Mouse (Mus musculus) left cerebral cortex, adult 2 months (tissue): ENCODE results near the gene Fam71b. TPM values are rescaled to one million over a fixed set of nuclear protein-coding genes. Genes with fewer than 3 reads are reported as not detected.

ENCODE experiments used
- DNase-seq, 2 experiments: peaks; one replicate each; pipeline ENCODE4 v3.0.0; 2021 to 2022; ENCODE audit warnings: low spot score in 2 of 2, mixed read lengths in 1 of 2; ENCODE audit errors: extremely low spot score in 1 of 2
- H3K27ac ChIP-seq: fragments of 200-600 bp; 2 replicates; pipeline ENCODE4 v1.8.1; 2022
- H3K4me3 ChIP-seq: fragments of 200-600 bp; 2 replicates; pipeline ENCODE4 v1.8.1; 2022
- CTCF ChIP-seq: fragments of 200-600 bp; IDR thresholded peaks from 2 replicates; pipeline ENCODE4 v1.8.1; 2022; ENCODE audit warnings: antibody characterized with exemption, mild to moderate bottlenecking, moderate library complexity
- intact Hi-C: fragments of 180-260 bp; cut with DNase I; formaldehyde crosslinking; loops from one replicate; pipeline ENCODE4 v1.15.1; 2025
- total RNA-seq, 2 experiments: library from RNA; stranded (reverse); gene quantifications; 2 replicates each; pipeline ENCODE4 v1.2.3; 2021

The Fam71b gene
- total RNA-seq, 2 experiments from 2014 or later, result not detected

DNA sequence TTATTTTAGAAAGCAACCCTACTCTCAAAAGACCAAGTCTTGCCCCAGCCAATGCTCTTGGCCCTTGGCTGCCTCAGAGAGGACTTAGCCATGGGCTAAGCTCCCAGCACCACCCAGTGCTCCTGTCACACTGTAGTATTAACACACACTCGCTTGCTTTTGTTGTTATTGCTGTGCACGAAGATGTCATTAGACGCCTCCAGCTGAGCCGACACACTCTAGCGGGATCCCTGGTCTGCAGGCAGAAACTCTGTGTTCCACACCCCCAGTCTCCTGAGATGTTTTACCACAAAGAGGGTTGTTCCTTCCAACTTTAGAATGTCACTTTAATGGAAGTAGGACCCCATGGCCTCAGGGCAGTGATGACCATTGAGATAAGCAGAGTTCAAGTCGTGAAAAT, 7.9 kb upstream of the Fam71b start:
- intact Hi-C loops, result no loop called here
- H3K27ac ChIP-seq, result no peak overlapping the region
- H3K4me3 ChIP-seq, result no peak overlapping the region
- no peak for TF ChIP-seq CTCF
- no peak for DNase-seq

DNA sequence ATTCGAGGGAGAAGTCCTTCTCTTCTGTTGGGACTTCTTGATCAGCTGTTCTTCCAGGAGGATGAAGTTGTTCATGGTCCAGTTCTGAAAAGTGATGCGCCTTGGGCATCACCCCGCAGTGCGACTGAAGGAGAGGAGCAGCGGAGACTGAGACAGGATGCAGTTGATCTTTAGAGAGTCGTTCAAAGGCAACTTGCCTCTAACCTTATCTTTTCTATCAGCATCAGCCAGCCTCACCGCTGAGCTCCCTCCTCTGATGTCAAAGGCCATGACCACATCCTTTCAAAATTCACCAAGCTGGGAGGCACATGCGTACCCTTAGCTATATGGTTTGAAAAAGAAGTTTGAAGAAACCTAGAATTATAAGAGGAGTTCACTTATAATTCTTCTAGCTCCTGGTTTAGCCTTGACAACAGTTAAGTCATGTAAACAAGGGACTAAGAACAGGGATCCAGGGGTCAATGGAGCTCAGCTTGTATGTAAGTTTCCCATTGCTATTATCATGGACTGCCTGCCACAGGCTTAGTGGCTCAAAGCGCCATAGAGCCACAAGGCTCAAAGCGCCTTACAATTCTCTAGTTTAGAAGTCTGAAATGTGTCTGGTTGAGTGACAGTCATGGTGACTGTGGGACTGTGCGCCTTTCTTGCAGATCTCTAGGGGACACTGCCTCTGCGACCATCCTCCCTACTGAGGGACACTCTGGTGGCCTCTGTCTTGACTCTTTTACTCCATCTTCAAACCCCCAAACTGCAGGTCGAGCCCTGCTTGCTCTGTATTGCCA, 6.8 kb upstream of the Fam71b start, which contains the start of gene Itk:
Gene Itk, minus strand, starts transcription at position 180 of the 782 bp plus-strand sequence.
- no peak within 1 kb of the TSS for H3K27ac ChIP-seq
- intact Hi-C loops, result no loop called here
- no peak for TF ChIP-seq CTCF
- H3K4me3 ChIP-seq, result no peak within 1 kb of the TSS
- DNase-seq, result no peak

DNA sequence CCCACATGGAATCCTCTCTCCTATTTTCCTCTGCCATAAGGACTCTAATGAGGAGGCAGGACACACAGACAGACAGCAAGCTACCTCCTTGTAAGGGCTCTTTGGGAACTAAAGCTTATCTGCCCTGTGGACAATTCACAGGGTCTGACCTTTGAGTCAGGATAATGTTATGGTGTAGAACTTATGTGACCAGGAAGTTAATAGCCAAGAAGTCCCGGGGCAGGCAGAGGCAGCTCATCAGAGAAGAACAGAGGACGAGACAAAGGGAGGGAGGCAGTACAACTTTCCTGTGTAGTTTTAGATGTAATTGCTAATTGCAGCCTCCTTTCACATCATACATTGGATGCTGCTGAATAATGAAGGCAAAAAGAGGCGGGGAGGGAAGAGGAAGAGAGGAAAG, 5.7 kb upstream of the Fam71b start:
- no peak for DNase-seq
- no peak for TF ChIP-seq CTCF
- Histone ChIP-seq H3K4me3 (no peak overlapping the region), H3K27ac (no peak overlapping the region)
- intact Hi-C loops, result no loop called here

DNA sequence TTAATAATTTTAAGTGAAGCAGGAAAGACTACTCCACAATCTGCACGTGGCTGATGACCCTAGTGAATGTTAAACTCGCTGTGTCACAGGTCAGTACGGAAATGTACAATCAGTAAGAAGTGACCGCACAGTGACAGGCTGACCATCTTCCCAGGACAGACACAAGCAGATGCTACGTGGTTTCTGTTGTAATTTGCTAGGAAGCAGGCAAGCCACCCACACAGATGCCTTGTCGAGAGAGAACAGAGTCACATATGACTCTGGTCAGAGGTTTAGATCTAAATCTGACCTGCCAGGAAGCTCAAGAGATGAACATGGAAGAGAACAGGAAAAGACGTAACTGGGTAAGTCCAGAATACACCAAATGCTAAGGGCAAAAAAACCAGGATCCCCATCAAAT, 3.5 kb upstream of the Fam71b start:
- no peak overlapping the region for H3K4me3 ChIP-seq
- intact Hi-C loops, result no loop called here
- DNase-seq, result no peak
- H3K27ac ChIP-seq, result no peak overlapping the region
- TF ChIP-seq CTCF, result no peak

DNA sequence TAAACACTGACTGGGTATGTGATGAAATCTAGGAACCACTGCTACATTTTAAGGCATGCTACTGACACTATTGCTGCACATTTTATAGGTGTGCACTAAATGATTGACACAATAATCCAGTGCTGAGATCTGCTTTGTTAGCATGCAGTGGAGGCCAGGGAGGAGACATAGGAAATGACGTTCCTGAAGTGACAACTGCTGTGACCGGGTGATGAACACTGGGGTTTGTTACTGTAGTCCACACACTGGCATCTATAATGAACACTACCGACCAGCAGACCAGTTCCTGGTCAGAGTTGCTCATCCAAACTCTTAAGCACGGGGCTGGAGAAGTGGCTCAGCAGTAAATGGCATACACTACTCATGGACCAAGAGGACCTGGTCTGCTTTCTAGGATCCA, 2.9 kb upstream of the Fam71b start:
- Histone ChIP-seq H3K4me3 (no peak overlapping the region), H3K27ac (no peak overlapping the region)
- no peak for TF ChIP-seq CTCF
- DNase-seq, result no peak
- intact Hi-C loops, result no loop called here

DNA sequence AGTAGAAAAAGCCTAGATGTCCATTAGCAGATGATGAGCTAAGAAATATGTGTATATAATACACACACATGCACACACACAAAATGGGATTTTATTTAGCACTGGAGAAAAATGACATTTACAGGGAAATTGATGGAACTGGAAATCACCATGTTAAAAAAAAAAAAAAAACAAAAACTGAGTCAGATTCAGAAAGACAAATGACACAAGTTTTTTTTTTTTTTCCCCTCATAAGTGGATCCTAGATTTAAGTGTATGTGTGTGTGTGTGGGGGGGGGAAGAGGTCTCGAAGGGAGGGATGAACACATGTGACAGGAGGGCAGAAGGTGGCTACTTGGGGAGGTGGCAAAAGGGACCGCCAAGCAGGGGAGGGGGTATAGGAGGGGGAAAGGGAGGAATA, 1.3 kb upstream of the Fam71b start:
- no peak for DNase-seq
- TF ChIP-seq CTCF, result no peak
- Histone ChIP-seq H3K4me3 (no peak overlapping the region), H3K27ac (no peak overlapping the region)
- intact Hi-C loops, result no loop called here

DNA sequence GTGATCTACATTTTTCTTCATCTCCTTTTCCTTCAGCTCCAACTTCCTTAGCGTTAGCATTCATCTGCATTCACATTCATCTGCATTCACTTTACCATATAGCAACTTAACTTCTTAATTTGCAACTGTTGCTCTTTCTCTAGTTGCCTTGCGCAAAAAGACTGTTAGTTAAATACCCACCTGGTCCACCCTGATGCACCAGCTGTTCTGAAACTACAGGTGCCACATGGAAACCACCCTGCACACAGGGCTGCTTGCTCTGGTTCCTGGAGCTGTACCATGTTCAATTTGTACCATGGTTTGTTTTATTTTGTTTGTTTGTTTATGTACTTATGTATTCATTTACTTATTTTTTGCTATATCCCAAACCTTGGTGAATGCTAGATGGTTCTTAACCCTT, 661 bp upstream of the Fam71b start:
- DNase-seq, result no peak
- TF ChIP-seq CTCF, result no peak
- intact Hi-C loops, result no loop called here
- Histone ChIP-seq H3K27ac (no peak overlapping the region), H3K4me3 (no peak overlapping the region)

DNA sequence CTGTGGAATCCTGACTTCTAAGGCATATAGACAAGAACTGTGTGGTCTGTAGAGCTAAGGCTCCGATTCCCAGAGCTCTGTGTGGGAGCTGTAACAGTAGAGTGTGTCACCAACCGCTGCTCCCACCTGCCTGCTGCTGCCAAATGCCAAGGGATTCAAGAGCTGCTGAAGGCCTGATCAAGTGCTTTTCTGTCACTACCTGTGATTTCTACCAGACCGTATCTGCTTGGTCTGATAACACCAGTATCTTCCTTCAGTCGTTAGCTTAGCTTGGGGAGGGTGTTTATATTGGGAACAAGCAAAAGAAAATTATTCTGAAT, 461 bp downstream of the Fam71b start:
- Histone ChIP-seq H3K27ac (no peak overlapping the region), H3K4me3 (no peak overlapping the region)
- TF ChIP-seq CTCF, result no peak
- DNase-seq, result peak in 1 of 2 experiments; percentile 16
- intact Hi-C loops, result no loop called here

DNA sequence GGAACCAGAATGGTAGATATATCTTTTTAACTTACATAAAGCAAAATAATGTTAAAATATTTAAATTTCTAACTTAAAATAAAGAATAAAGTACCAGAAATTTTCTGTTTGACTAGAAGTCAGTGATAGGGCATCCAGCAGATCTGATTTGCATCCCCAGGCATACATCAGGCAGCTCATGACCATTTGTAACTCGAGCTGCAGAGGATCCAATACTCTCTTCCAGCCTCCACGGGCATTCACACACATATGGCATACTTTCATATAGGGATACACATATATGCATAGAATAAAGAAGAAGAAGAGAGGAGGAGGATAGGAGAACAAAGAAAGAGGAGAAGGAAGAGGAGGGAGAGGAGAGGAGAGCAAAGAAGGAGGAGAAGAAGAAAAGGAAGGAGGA, 1.5 kb downstream of the Fam71b start:
- TF ChIP-seq CTCF, result no peak
- intact Hi-C loops, result no loop called here
- Histone ChIP-seq H3K27ac (no peak overlapping the region), H3K4me3 (no peak overlapping the region)
- DNase-seq, result no peak

DNA sequence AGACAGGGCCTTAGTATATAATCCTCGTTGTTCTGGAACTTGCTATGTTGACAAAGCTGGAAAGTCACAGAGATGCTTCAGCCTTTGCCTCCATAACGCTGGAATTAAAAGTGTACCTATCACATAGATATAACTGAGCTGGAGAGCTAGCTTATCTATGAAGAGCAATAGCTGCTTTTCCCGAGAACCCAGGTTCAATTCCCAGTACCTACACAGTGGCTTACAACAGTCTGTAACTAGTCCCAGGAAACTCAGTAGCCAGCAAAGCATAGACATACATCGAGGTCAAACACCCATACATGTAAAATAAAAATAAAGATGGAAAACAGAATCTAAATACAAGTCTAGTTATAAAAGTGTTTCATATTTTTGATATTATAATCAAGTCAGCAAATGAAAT, 2.1 kb downstream of the Fam71b start:
- DNase-seq, result no peak
- Histone ChIP-seq H3K27ac (no peak overlapping the region), H3K4me3 (no peak overlapping the region)
- no peak for TF ChIP-seq CTCF
- intact Hi-C loops, result no loop called here

DNA sequence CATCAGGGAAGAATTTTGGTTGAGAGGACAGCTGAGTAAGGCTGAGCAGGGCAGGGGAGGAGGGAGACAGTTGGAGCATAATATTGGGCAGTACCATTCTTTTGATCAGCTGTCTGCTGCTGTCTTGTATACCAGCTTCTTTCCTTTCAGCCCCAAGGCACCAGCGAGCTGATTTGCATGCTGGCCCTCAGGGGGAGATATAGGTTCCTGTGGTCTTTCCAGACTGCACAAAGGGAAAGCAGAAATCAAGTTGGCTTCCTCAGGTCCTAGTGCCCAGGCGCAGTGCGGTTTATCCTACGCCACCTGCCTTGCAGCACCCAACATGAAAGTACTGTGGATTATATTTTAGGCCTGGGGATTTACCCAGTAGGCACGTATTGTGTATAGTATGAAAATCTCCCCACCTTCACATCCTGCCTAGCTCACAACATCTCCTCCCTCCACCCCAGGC, 2.6 kb downstream of the Fam71b start:
- no peak for TF ChIP-seq CTCF
- Histone ChIP-seq H3K4me3 (no peak overlapping the region), H3K27ac (no peak overlapping the region)
- no peak for DNase-seq
- intact Hi-C loops, result no loop called here

DNA sequence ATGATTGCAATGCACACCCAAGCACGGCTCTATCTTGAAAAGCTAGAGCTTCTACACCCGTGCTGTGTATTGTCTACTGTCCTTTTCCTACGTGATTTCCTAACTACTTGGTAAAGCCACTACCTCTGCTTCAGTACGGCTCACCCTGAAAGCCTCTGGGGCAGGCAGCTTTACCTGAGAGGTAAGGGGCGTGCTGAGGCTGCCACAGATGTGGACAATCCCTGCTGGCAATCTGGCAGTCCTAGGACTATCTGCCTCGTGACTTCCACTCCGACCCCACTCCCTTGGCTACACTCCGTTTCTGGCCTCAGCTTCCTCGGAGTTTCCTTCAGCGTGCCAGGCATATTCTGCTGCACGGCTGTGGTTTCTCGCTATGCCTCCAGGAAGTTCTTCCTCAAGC, 5.2 kb downstream of the Fam71b start:
- DNase-seq, result no peak
- no peak overlapping the region for H3K27ac ChIP-seq
- TF ChIP-seq CTCF, result no peak
- intact Hi-C loops, result no loop called here
- H3K4me3 ChIP-seq, result no peak overlapping the region

DNA sequence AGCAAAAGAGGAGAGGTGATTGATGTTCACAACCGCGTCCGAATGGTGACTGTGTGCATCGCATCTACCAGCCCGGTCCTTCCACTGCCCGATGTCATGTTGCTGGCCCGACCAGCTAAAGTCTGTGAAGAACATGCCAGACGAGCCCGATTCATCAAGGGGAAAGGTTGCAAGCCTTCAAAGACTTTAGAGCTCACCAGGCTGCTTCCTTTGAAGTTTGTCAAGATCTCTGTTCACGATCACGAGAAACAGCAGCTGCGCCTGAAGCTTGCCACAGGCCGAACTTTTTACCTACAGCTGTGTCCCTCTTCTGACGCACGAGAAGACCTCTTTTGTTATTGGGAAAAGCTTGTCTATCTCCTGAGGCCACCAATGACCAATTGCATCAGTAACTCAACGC, 8.6 kb downstream of the Fam71b start:
- TF ChIP-seq CTCF, result no peak
- no peak for DNase-seq
- intact Hi-C loops, result no loop called here
- H3K27ac ChIP-seq, result no peak overlapping the region
- H3K4me3 ChIP-seq, result no peak overlapping the region
